Mouse (Mus musculus) heart, adult 11 months (tissue): ENCODE results near the gene Wdr18.

Experiments
- DNase-seq: peaks from one replicate; pipeline ENCODE4 v3.0.0; 2022

Wdr18 gene

GRCm38 (mm10) chr10:80001945-80002344, 42.0 kb downstream of the Wdr18 start:
- DNase-seq: no peak

GRCm38 (mm10) chr10:80002829-80003228, 42.9 kb downstream of the Wdr18 start:
- DNase-seq: peak; percentile 94

GRCm38 (mm10) chr10:80003374-80004232, 43.7 kb downstream of the Wdr18 start:
- DNase-seq: peak; percentile 97

GRCm38 (mm10) chr10:80004233-80004705, 44.3 kb downstream of the Wdr18 start:
- no peak for DNase-seq

GRCm38 (mm10) chr10:80011740-80012139, 51.8 kb downstream of the Wdr18 start:
- DNase-seq: peak; percentile 92

DNA sequence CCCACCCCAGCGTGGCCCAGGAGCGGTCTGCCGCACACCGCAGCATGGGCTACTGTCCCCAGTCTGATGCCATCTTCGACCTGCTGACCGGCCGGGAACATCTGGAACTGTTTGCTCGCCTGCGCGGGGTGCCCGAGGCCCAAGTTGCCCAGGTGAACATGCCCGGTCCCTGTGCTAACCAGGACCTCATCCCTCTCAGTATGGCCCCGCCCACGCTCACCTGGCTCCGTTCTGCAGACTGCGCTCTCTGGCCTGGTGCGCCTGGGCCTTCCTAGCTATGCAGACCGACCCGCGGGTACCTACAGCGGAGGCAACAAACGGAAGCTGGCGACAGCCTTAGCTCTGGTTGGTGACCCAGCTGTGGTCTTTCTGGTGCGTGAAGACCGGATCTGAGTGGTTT, 53.7 kb downstream of the Wdr18 start:
- peak; percentile 92 for DNase-seq

DNA sequence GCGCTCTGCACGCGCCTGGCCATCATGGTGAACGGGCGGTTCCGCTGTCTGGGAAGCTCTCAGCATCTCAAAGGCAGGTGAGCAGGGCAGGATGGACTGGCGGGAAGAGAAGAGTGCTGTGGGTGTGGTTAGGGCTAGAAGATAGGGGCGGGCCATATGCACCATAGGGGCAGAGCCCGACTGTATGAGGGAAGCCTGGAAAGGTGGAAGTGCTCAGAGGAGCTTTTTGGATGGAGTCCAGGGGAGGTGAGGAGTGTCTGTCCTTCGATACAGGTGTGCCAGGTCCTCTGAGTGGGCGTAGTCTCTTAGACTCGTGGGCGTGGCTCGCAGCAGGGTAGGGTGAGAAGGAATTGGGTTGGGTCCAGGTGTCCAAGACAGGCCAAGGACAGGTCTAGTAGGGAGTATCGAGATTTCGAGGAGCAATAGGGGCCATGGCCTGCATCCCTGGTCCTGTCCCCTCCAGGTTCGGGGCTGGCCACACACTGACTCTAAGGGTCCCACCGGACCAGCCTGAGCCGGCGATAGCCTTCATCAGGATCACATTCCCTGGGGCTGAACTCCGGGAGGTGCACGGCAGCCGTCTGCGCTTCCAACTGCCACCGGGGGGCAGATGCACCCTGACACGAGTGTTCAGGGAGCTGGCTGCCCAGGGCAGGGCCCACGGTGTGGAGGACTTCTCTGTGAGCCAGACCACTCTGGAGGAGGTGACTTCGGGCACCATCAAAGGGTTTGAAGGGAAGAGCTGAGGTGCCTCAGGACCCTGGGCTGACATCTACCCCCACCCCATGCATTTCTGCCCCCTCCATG, 54.7 kb downstream of the Wdr18 start:
- peak; percentile 94 for DNase-seq

DNA sequence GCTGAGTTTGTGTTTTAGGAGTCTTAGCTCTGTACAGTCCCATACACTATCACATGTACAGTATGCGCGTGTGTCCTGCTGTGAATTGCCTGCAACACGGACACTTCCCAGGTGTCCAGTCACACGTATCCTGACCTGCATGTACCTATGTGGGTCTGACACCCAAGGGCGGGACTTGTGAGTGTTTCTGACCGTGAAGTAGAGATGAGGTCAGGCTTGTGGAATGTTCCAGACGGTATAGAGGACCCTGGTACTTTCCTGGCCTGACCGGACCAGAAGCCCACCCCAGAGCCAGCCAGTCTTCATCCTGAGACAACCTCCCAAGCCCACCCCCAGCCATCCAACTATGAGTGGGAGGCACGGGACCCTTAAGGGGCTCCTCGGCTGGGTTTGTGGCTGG, 55.6 kb downstream of the Wdr18 start:
- DNase-seq: peak; percentile 92

GRCm38 (mm10) chr10:80016511-80016910, 56.6 kb downstream of the Wdr18 start, which contains the start of gene Arhgap45:
Gene Arhgap45, plus strand, starts transcription at chr10:80016653.
- peak; percentile 98 for DNase-seq

GRCm38 (mm10) chr10:80016931-80017330, 57.0 kb downstream of the Wdr18 start:
- peak; percentile 93 for DNase-seq

- peak; percentile 98 for DNase-seq
These were observed 57.4 kb downstream of the Wdr18 start for GRCm38 (mm10) chr10:80017361-80017760.

GRCm38 (mm10) chr10:80017771-80018170, 57.8 kb downstream of the Wdr18 start:
- peak; percentile 93 for DNase-seq

DNA sequence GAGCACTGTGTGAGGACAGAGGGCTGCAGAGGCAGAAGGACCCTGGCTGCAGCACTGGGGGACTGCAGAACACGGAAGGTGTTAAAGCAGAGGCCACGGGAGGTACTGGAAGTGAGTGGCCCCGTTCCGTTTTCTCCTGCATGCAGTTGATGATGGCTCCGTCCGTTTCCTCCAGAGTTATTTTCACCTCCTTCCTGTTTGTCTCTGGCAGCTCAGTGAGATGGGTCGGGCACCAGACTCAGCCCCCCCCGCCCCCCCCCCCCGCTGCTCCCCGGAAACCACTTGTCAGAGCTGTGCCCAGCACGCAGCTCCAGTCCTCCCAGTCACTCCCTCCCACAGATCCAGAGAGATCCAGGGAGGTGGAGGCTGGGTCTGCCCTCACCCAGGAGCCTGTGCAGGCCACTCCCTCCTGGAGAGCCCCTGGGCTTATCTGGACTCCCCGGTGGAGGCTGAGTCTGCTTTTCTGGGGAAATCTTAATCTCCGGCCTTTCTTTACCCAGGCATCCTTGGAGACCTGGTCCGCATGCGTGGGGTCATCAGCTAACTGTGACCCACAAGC, 58.9 kb downstream of the Wdr18 start:
- peak; percentile 97 for DNase-seq

DNA sequence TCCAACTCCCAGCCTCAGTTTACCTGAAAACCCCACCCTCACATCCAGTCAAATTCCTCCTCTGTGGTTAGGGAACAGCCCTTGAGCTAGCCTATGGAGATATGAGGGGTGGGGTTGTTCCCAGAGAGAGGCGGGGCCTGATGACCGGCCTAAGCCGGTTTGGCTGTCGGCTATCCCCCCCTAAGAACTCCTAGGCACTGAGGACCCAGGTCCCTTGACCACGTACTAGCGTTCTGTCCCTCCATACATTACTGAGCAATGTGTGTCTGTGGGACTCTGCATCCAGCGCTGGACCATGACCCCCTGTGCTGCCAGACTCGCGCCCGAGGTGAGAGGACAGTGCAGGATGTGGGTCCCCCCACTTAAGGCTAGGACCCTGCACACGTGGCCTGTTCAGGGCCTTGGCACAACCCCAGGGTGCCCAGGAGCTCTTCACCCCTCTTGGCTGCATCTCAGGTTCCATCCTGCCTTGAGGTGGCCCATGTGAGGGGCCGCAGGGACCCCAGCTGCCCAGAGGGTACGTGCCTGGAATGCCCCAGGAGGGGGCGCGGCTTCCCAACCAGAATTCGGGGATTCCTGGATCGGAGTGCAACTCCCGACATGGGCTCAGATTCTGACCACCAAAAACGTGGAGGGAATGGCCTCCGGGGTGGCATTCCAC, 59.6 kb downstream of the Wdr18 start:
- peak; percentile 97 for DNase-seq
